Mouse (Mus musculus) CH12.LX (cell line): Measurements from ENCODE around the gene Cdipt.
A peak's percentile ranks its signal among the peaks of the same experiment; 100 is the strongest.

Experiments used
- CTCF ChIP-seq, 2 experiments: IDR thresholded peaks in 1 of 2; conservative IDR thresholded peaks in 1 of 2; 2 replicates each; pipeline ENCODE4 v1.5.1; 2011 to 2012; ENCODE audit warnings: low read depth in 2 of 2, low read length in 2 of 2, improper control_type of control experiment in 1 of 2, inconsistent platforms in 1 of 2, mild to moderate bottlenecking in 1 of 2, moderate library complexity in 1 of 2
- ELF1 ChIP-seq: IDR thresholded peaks from 2 replicates; pipeline ENCODE4 v1.6.1; 2014; ENCODE audit warnings: low read depth, mild to moderate bottlenecking, inconsistent platforms, low read length, improper control_type of control experiment
- JUN ChIP-seq: IDR thresholded peaks from 2 replicates; pipeline ENCODE4 v1.6.1; 2011; ENCODE audit warnings: low read depth, mild to moderate bottlenecking, low read length, improper control_type of control experiment, moderate library complexity; ENCODE audit not compliant: insufficient read depth
- KAT2A ChIP-seq: IDR thresholded peaks from 2 replicates; pipeline ENCODE4 v1.6.1; 2012; ENCODE audit warnings: low read length, improper control_type of control experiment, inconsistent platforms; ENCODE audit not compliant: insufficient replicate concordance
- POLR2A ChIP-seq: IDR thresholded peaks from 2 replicates; pipeline ENCODE4 v1.6.1; 2011; ENCODE audit warnings: low read depth, mild to moderate bottlenecking, improper control_type of control experiment, low read length
- SIN3A ChIP-seq: IDR thresholded peaks from 2 replicates; pipeline ENCODE4 v1.6.1; 2012; ENCODE audit warnings: low read length, improper control_type of control experiment, inconsistent platforms
- TCF12 ChIP-seq: IDR thresholded peaks from 2 replicates; pipeline ENCODE4 v1.6.1; 2014; ENCODE audit warnings: low read depth, mild to moderate bottlenecking, inconsistent platforms, low read length, improper control_type of control experiment
- ZKSCAN1 ChIP-seq: IDR thresholded peaks from 2 replicates; pipeline ENCODE4 v1.6.1; 2012; ENCODE audit warnings: low read depth, inconsistent platforms, low read length, improper control_type of control experiment, borderline replicate concordance

GRCm38 (mm10) chr7:126929046-126929445, 46.7 kb upstream of the Cdipt start:
- TF ChIP-seq CTCF (conservative IDR thresholded peaks at IDR 0.05 in 1 of 2, IDR thresholded peaks at IDR 0.05 in 1 of 2; ENCODE audit: low read depth in 2 of 2, low read length in 2 of 2) (no peak), JUN (no peak), SIN3A (0 out of 2 replicates have a peak, but pooled peaks have one; percentile 4), KAT2A (no peak), POLR2A (no peak), ELF1 (no peak), TCF12 (no peak), ZKSCAN1 (no peak)
